In the genomic region with DNA sequence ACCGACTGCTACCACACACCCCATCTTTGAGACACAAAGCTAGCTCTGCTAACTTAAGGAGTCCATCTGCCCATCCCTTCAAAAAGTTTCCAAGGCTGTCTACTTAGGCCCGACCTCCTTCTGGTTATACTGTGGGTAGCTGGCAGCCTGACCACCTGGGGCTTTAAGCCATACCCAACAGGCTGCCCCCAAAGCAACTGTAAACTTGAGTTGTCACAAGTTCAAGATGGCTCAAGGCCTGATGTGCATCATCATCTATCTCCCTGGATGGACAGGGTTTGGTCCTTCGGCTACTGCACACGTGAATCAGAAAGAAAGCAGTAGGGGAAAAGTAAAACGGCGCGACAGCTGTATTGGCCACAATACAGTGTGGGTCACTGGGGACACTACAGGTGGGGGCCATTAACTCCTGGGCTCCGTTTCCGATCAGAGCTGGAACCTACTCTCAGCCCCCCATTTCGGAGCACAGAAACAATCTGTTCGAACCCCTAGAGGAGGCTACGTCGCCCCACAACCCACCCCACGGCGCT, we compare ENCODE assay signal across 8 mouse cellular contexts. TPM values are rescaled to one million over a fixed set of nuclear protein-coding genes. Genes with fewer than 3 reads are reported as not detected.
A peak's percentile ranks its signal among the peaks of the same experiment; 100 is the strongest.
DNase-seq lines count a peak whose midpoint lies in the region; ATAC-seq lines count a peak whose summit lies in the region.

No protein-coding gene starts in this region.

- peak overlapping the region; percentile 87 for H3K4me3 ChIP-seq in lung, embryonic 15.5 days
- peak overlapping the region; percentile 75 for H3K4me3 ChIP-seq in embryonic facial prominence, embryonic 12.5 days
- H3K4me3 ChIP-seq in limb, embryonic 11.5 days (ENCODE audit: low read depth, low read length) = peak overlapping the region; percentile 92
- H3K4me3 ChIP-seq in stomach, embryonic 14.5 days (ENCODE audit: low read depth, low read length) = peak overlapping the region; percentile 58

- H3K4me1 ChIP-seq in lung, embryonic 15.5 days = peaks cover 15% of the 10 kb centered on the region
- H3K4me1 ChIP-seq in embryonic facial prominence, embryonic 12.5 days = peaks cover 17% of the 10 kb centered on the region
- peaks cover 5% of the 10 kb centered on the region; the same call in 1 of the 2 replicates for H3K4me1 ChIP-seq in limb, embryonic 11.5 days (ENCODE audit: control insufficient read depth, insufficient read depth, low read length)
- peaks cover 8% of the 10 kb centered on the region; the same call in 1 of the 2 replicates for H3K4me1 ChIP-seq in stomach, embryonic 14.5 days (ENCODE audit: control insufficient read depth, insufficient read depth, low read length)

- H3K4me2 ChIP-seq in lung, embryonic 15.5 days = peak overlapping the region; percentile 79
- peak overlapping the region; percentile 91 for H3K4me2 ChIP-seq in embryonic facial prominence, embryonic 12.5 days (replicated peaks)
- peak overlapping the region; percentile 90 for H3K4me2 ChIP-seq in limb, embryonic 11.5 days (ENCODE audit: low read depth, severe bottlenecking)
- peak overlapping the region; percentile 95 for H3K4me2 ChIP-seq in stomach, embryonic 14.5 days (replicated peaks; ENCODE audit: low read depth, low read length)

- no peak for DNase-seq in lung, postnatal 4 days
- DNase-seq in limb, embryonic 11.5 days (ENCODE audit: low spot score) = no peak
- DNase-seq in thymus, postnatal 0 days (ENCODE audit: low spot score) = no peak
- DNase-seq in embryo, embryonic 10 days (ENCODE audit: low spot score) = no peak

- ATAC-seq in lung, embryonic 15.5 days (ENCODE audit: borderline replicate concordance, extremely low read depth, low FRiP score, low TSS enrichment) = no peak
- ATAC-seq in embryonic facial prominence, embryonic 12.5 days (ENCODE audit: insufficient number of reproducible peaks, insufficient read depth, low FRiP score, low TSS enrichment) = peak; percentile 19
- ATAC-seq in limb, embryonic 11.5 days (ENCODE audit: insufficient number of reproducible peaks, low FRiP score, low TSS enrichment, low read depth) = no peak
- ATAC-seq in stomach, embryonic 14.5 days (ENCODE audit: insufficient number of reproducible peaks, insufficient read depth, low FRiP score, low read depth) = peak; percentile 30; the same call in 1 of the 2 replicates
- no peak for ATAC-seq in megakaryocyte progenitor cell, adult 5-6 weeks (replicated peaks; ENCODE audit: poor library complexity)

- H3K9me3 ChIP-seq in lung, embryonic 15.5 days = no peaks in the 10 kb centered on the region
- no peaks in the 10 kb centered on the region for H3K9me3 ChIP-seq in embryonic facial prominence, embryonic 12.5 days
- H3K9me3 ChIP-seq in limb, embryonic 11.5 days (ENCODE audit: control insufficient read depth, low read length) = no peaks in the 10 kb centered on the region
- H3K9me3 ChIP-seq in stomach, embryonic 14.5 days (ENCODE audit: control insufficient read depth, low read depth, low read length) = no peaks in the 10 kb centered on the region

- peaks cover 37% of the 10 kb centered on the region for H3K36me3 ChIP-seq in lung, embryonic 15.5 days
- H3K36me3 ChIP-seq in embryonic facial prominence, embryonic 12.5 days = peaks cover 39% of the 10 kb centered on the region
- peaks cover 27% of the 10 kb centered on the region for H3K36me3 ChIP-seq in limb, embryonic 11.5 days (ENCODE audit: control insufficient read depth, insufficient read depth, low read length)
- peaks cover 33% of the 10 kb centered on the region for H3K36me3 ChIP-seq in stomach, embryonic 14.5 days (ENCODE audit: control insufficient read depth, insufficient read depth, low read length)

- no peaks in the 10 kb centered on the region for H3K27me3 ChIP-seq in lung, embryonic 15.5 days
- H3K27me3 ChIP-seq in embryonic facial prominence, embryonic 12.5 days = no peaks in the 10 kb centered on the region
- H3K27me3 ChIP-seq in limb, embryonic 11.5 days (ENCODE audit: control insufficient read depth, insufficient read depth, low read length) = no peaks in the 10 kb centered on the region
- H3K27me3 ChIP-seq in stomach, embryonic 14.5 days (ENCODE audit: control insufficient read depth, insufficient read depth, low read length) = no peaks in the 10 kb centered on the region

- WGBS in lung, embryonic 15.5 days = under 1% methylated on average over 15 of the region's 15 CpGs
- WGBS in embryonic facial prominence, embryonic 12.5 days = 3% methylated on average over 15 of the region's 15 CpGs
- WGBS in limb, embryonic 11.5 days = 4% methylated on average over 15 of the region's 15 CpGs
- WGBS in stomach, embryonic 14.5 days = 2% methylated on average over 15 of the region's 15 CpGs

- H3K9ac ChIP-seq in lung, embryonic 15.5 days = peak overlapping the region; percentile 95
- H3K9ac ChIP-seq in embryonic facial prominence, embryonic 12.5 days = peak overlapping the region; percentile 87
- peak overlapping the region; percentile 92 for H3K9ac ChIP-seq in limb, embryonic 11.5 days (ENCODE audit: low read length)
- H3K9ac ChIP-seq in stomach, embryonic 14.5 days (replicated peaks; ENCODE audit: low read depth, low read length) = peak overlapping the region; percentile 79

- H3K27ac ChIP-seq in lung, embryonic 15.5 days = peak overlapping the region; percentile 98
- peak overlapping the region; percentile 98 for H3K27ac ChIP-seq in embryonic facial prominence, embryonic 12.5 days
- peak overlapping the region; percentile 97 for H3K27ac ChIP-seq in limb, embryonic 11.5 days (replicated peaks; ENCODE audit: low read depth, low read length)
- peak overlapping the region; percentile 98 for H3K27ac ChIP-seq in stomach, embryonic 14.5 days (ENCODE audit: low read length)

RNA-seq across cellular contexts. Expression of a gene that starts 0.6 kb away (rescaled TPM):
- polyA plus RNA-seq in lung, embryonic 15.5 days (2015; fragmentation: Nextera tagmentation; extraction: Ambion mirVana) = 178 and 187 TPM in 2 replicates
- 216 and 221 TPM in 2 replicates for polyA plus RNA-seq in embryonic facial prominence, embryonic 12.5 days (2016; fragmentation: Nextera tagmentation; extraction: Ambion mirVana)
- 249 and 259 TPM in 2 replicates for polyA plus RNA-seq in limb, embryonic 11.5 days (2014; fragmentation: Nextera tagmentation; extraction: Ambion mirVana)
- polyA plus RNA-seq in stomach, embryonic 14.5 days (2014; fragmentation: Nextera tagmentation; extraction: Ambion mirVana) = 206 and 211 TPM in 2 replicates
- polyA plus RNA-seq in thymus, postnatal 0 days (2015; fragmentation: Nextera tagmentation; extraction: Ambion mirVana) = 157 and 184 TPM in 2 replicates
- total RNA-seq in megakaryocyte progenitor cell, adult 5-6 weeks (2015) = 184 and 226 TPM in 2 replicates
- total RNA-seq in megakaryocyte progenitor cell, adult 5-6 weeks (2017) = 249 and 254 TPM in 2 replicates

RNA-seq across cellular contexts. Expression of a gene that starts 13.5 kb away (rescaled TPM):
- 3.8 TPM in 2 replicates for polyA plus RNA-seq in lung, embryonic 15.5 days (2015; fragmentation: Nextera tagmentation; extraction: Ambion mirVana)
- polyA plus RNA-seq in embryonic facial prominence, embryonic 12.5 days (2016; fragmentation: Nextera tagmentation; extraction: Ambion mirVana) = 8.1 and 8.6 TPM in 2 replicates
- 6.1 and 7.2 TPM in 2 replicates for polyA plus RNA-seq in limb, embryonic 11.5 days (2014; fragmentation: Nextera tagmentation; extraction: Ambion mirVana)
- 3.3 and 5.5 TPM in 2 replicates for polyA plus RNA-seq in stomach, embryonic 14.5 days (2014; fragmentation: Nextera tagmentation; extraction: Ambion mirVana)
- polyA plus RNA-seq in thymus, postnatal 0 days (2015; fragmentation: Nextera tagmentation; extraction: Ambion mirVana) = 3.5 TPM in 2 replicates
- 15.9 and 19.4 TPM in 2 replicates for total RNA-seq in megakaryocyte progenitor cell, adult 5-6 weeks (2015)
- total RNA-seq in megakaryocyte progenitor cell, adult 5-6 weeks (2017) = 15.0 and 16.2 TPM in 2 replicates

RNA-seq across cellular contexts. Expression of a gene that starts 41.2 kb away (rescaled TPM):
- 207 and 211 TPM in 2 replicates for polyA plus RNA-seq in lung, embryonic 15.5 days (2015; fragmentation: Nextera tagmentation; extraction: Ambion mirVana)
- polyA plus RNA-seq in embryonic facial prominence, embryonic 12.5 days (2016; fragmentation: Nextera tagmentation; extraction: Ambion mirVana) = 220 and 236 TPM in 2 replicates
- polyA plus RNA-seq in limb, embryonic 11.5 days (2014; fragmentation: Nextera tagmentation; extraction: Ambion mirVana) = 263 and 266 TPM in 2 replicates
- 242 and 259 TPM in 2 replicates for polyA plus RNA-seq in stomach, embryonic 14.5 days (2014; fragmentation: Nextera tagmentation; extraction: Ambion mirVana)
- 213 and 231 TPM in 2 replicates for polyA plus RNA-seq in thymus, postnatal 0 days (2015; fragmentation: Nextera tagmentation; extraction: Ambion mirVana)
- 196 and 255 TPM in 2 replicates for total RNA-seq in megakaryocyte progenitor cell, adult 5-6 weeks (2015)
- 44.4 and 60.6 TPM in 2 replicates for total RNA-seq in megakaryocyte progenitor cell, adult 5-6 weeks (2017)

Comparison
In these comparisons a context has a peak if more than half of its experiments do, and no peak if none do; other contexts are left out.
1. ATAC-seq: peak in embryonic facial prominence, embryonic 12.5 days (single experiment) and stomach, embryonic 14.5 days (single experiment); none in lung, embryonic 15.5 days (single experiment), limb, embryonic 11.5 days (single experiment) and megakaryocyte progenitor cell, adult 5-6 weeks (single experiment).
2. Peak in every context shown above with its lines, with median percentiles within 50 percentile points of each other: H3K27ac ChIP-seq, H3K4me2 ChIP-seq, H3K4me3 ChIP-seq and H3K9ac ChIP-seq.